Mouse (Mus musculus) adrenal gland, adult 10 weeks (tissue): ENCODE data around the gene Ppp3ca. TPM values are rescaled to one million over a fixed set of nuclear protein-coding genes. Genes with fewer than 3 reads are reported as not detected.

Experiments
- polyA plus RNA-seq: library from polyadenylated mRNA; stranded (reverse); fragments of 350-450 nt; fragmentation: Illumina TruSeq; extraction: RNeasy Lipid Tissue Mini Kit (QIAGEN cat#74804); gene quantifications from one replicate; pipeline ENCODE4 v1.2.3, GENCODE M21; 2014; ENCODE audit warnings: low read depth, low replicate concordance

Ppp3ca gene
- 122 TPM for polyA plus RNA-seq

DNA sequence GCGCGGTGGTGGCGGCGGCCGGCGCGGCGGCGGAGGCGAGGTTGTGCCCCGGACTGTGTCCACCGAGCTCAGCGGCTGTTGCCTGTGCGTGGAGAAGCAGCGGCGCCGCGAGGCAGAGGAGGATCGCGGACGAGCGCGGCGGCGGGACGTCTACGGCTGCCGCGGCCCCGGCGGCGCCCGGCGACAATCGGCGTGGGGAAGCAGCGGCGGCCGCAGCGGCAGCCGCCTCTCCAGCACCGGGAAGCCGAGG, at the start of gene Ppp3ca:
Gene Ppp3ca, plus strand, starts transcription at position 15 of the 250 bp plus-strand sequence.

